Mouse (Mus musculus): ENCODE results near the gene Epb42.

- no peak for TF ChIP-seq TAL1 (IDR thresholded peaks at IDR 0.05; ENCODE audit: low read length)
- no peak for TF ChIP-seq GATA1 (IDR thresholded peaks at IDR 0.05; ENCODE audit: low read length)
Observed at GRCm38 (mm10) chr2:121016226-121016625, 20.6 kb downstream of the Epb42 start.
